9 mouse cellular contexts compared by ENCODE assay signal in the genomic region with DNA sequence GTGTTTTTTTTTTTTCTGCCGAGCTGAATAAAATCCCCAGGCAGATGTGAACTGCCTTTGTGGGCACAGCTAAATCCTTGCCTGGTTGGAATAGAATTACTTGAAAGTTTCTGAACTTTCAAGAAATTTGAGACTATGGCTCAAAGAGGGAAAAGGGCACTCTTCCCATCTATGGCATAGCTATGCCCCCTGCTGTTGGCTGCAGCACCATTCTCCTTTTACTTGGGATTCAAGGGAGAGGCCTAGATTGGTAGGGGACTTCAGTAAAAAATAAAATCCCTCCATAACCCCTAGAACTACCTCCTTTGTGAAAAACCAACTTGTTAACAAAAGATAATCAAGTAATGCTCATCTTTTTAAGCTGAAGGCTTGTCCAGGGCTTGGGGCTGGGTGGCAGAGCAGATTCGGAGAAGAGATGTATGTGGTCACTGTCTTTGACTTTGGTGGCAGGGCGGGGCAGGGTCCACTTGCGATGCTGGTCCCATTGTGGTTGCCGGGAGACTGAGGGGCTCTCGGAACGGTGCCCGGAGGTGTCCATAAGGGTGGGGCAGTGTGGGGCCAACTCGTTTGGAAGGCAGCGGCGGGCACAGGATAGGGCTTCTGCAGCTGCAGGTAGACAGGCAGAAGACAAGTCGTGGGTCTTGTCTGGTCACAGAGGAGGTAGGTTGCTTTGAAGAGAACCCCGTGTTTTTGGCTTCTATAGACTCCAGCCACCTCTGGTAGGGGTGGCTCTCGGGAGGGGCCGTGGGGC. TPM values are rescaled to one million over a fixed set of nuclear protein-coding genes. Genes with fewer than 3 reads are reported as not detected.
DNase-seq lines count a peak whose midpoint lies in the region; ATAC-seq and TF ChIP-seq lines count a peak whose summit lies in the region.
"Had no signal": no experiment of that assay in that cellular context is flagged by ENCODE, and none has a peak within 500 bp of the region (broad histone marks: within the 10 kb centered on the region; RNA-seq: fewer than 3 reads in every experiment).

A gene (plus strand): TSS at position 546 of the 751 bp plus-strand sequence.

- peak; percentile 57; the same call in 1 of the 2 replicates for TF ChIP-seq CTCF in brain, embryonic 14.5 days (IDR thresholded peaks at IDR 0.05; ENCODE audit: borderline replicate concordance, extremely low read depth, insufficient read depth, insufficient read length)

- intact Hi-C loops in left cerebral cortex, postnatal 36 days (cut with DNase I) = loop anchor here (1.0 kb wide), 1 partner anchor 32 kb away; no protein-coding TSS in a partner anchor

- H3K4me1 ChIP-seq in forebrain, embryonic 16.5 days (replicated peaks; ENCODE audit: control insufficient read depth, insufficient read depth, low read length) = peaks cover 17% of the 10 kb centered on the region
- H3K4me1 ChIP-seq in midbrain, embryonic 16.5 days (ENCODE audit: control insufficient read depth, insufficient read depth, low read length) = peaks cover 12% of the 10 kb centered on the region

- no peaks in the 10 kb centered on the region for H3K9me3 ChIP-seq in forebrain, embryonic 16.5 days (ENCODE audit: control insufficient read depth, low read length)
- H3K9me3 ChIP-seq in midbrain, embryonic 16.5 days (replicated peaks; ENCODE audit: control insufficient read depth, low read length, poor library complexity, severe bottlenecking) = no peaks in the 10 kb centered on the region

- peak within 1 kb of the TSS; percentile 71 for H3K9ac ChIP-seq in forebrain, embryonic 16.5 days (replicated peaks; ENCODE audit: low read depth, low read length)
- H3K9ac ChIP-seq in midbrain, embryonic 16.5 days (ENCODE audit: low read depth, low read length) = peak within 1 kb of the TSS; percentile 75

- ATAC-seq in forebrain, embryonic 16.5 days = no peak; the same call in 1 of the 2 replicates
- peak; percentile 14; the same call in 1 of the 2 replicates for ATAC-seq in midbrain, embryonic 16.5 days

- peak within 1 kb of the TSS; percentile 58 for H3K4me3 ChIP-seq in forebrain, embryonic 16.5 days (replicated peaks; ENCODE audit: low read length)
- H3K4me3 ChIP-seq in midbrain, embryonic 16.5 days (ENCODE audit: low read depth, low read length) = peak within 1 kb of the TSS; percentile 52

- H3K4me2 ChIP-seq in forebrain, embryonic 16.5 days (ENCODE audit: low read length) = peak within 1 kb of the TSS; percentile 86
- peak within 1 kb of the TSS; percentile 79 for H3K4me2 ChIP-seq in midbrain, embryonic 16.5 days (ENCODE audit: low read length)

- peak within 1 kb of the TSS; percentile 77 for H3K27ac ChIP-seq in forebrain, embryonic 16.5 days (ENCODE audit: low read length)
- peak within 1 kb of the TSS; percentile 88 for H3K27ac ChIP-seq in midbrain, embryonic 16.5 days (ENCODE audit: low read length)

- TF ChIP-seq POLR2A in brain, embryonic 14.5 days (IDR thresholded peaks at IDR 0.05; ENCODE audit: borderline replicate concordance, extremely low read depth, insufficient read depth, insufficient read length, poor library complexity, severe bottlenecking) = no peak

- no peaks in the 10 kb centered on the region for H3K27me3 ChIP-seq in forebrain, embryonic 16.5 days (replicated peaks; ENCODE audit: control insufficient read depth, insufficient read depth, low read length)
- H3K27me3 ChIP-seq in midbrain, embryonic 16.5 days (ENCODE audit: control insufficient read depth, insufficient read depth, low read depth, low read length) = no peaks in the 10 kb centered on the region

- no peaks in the 10 kb centered on the region for H3K36me3 ChIP-seq in forebrain, embryonic 16.5 days (ENCODE audit: control insufficient read depth, insufficient read depth)
- no peaks in the 10 kb centered on the region for H3K36me3 ChIP-seq in midbrain, embryonic 16.5 days (ENCODE audit: control insufficient read depth, insufficient read depth, low read length)

- peak; percentile 13 for DNase-seq in left cerebral cortex, adult 18-20 months (ENCODE audit: low spot score in 2 of 2)
- no peak for DNase-seq in left cerebral cortex, adult 11 months (ENCODE audit: low spot score)
- peak; percentile 85 for DNase-seq in brain, embryonic 14.5 days (ENCODE audit: low read depth)
- DNase-seq in left cerebral cortex, postnatal 36 days (ENCODE audit: low spot score in 2 of 2) = peak; percentile 15 to 28
- DNase-seq in urinary bladder, postnatal 14 days (ENCODE audit: low spot score) = no peak
- no peak for DNase-seq in spleen, postnatal 14 days (ENCODE audit: low spot score in 2 of 2)

- WGBS in forebrain, embryonic 16.5 days = 1% methylated on average over 15 of the region's 15 CpGs
- 2% methylated on average over 15 of the region's 15 CpGs for WGBS in midbrain, embryonic 16.5 days

RNA-seq across cellular contexts. Expression of the gene that starts here (rescaled TPM):
- total RNA-seq in left cerebral cortex, adult 18-20 months (2021) = not detected
- 0.19 and 0.29 TPM in 2 replicates for polyA plus RNA-seq in brain, embryonic 14.5 days (2012; rRNA removed)
- polyA plus RNA-seq in forebrain, embryonic 16.5 days (2015; fragmentation: Nextera tagmentation; extraction: Ambion mirVana) = not detected in 2 replicates
- total RNA-seq in left cerebral cortex, postnatal 36 days (2021) = not detected
- 0.22 and 0.40 TPM in 2 replicates for polyA plus RNA-seq in midbrain, embryonic 16.5 days (2015; fragmentation: Nextera tagmentation; extraction: Ambion mirVana)
- total RNA-seq: left cerebral cortex, postnatal 14 days had no signal

Comparison
In these comparisons a context has a peak if more than half of its experiments do, and no peak if none do; other contexts are left out.
1. Peak in DNase-seq in left cerebral cortex, adult 18-20 months; RNA of the gene not detected or under 1 TPM.
2. Peak in DNase-seq in brain, embryonic 14.5 days; RNA of the gene not detected or under 1 TPM.
3. Peak in DNase-seq in left cerebral cortex, postnatal 36 days; RNA of the gene not detected or under 1 TPM.
4. Peak in ATAC-seq, H3K4me3 ChIP-seq, H3K27ac ChIP-seq, H3K9ac ChIP-seq and H3K4me2 ChIP-seq in midbrain, embryonic 16.5 days; RNA of the gene not detected or under 1 TPM.